Mouse (Mus musculus): ENCODE results near the gene Il31ra.

DNA sequence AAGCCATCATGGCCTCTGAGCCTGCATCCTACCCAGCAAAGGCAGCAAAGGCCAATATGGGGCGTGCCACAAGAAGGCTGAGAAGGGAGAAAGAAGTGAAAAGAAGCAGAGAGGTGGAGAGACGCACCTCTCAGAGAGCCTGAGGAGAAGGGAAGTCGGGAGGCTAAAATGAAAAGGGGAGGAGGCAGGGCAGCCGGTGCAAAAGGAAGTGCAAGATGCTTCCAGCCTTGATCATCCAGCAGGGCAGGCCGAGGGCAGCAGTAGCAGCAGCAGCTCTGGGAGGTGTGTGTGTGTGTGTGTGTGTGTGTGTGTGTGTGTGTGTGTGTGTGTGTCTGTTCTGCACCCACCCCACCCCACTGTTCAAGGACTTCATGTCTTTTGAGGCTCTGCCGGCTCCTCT is 71.9 kb downstream of the Il31ra start:
- TF ChIP-seq EP300 (IDR thresholded peaks at IDR 0.05; ENCODE audit: low read depth) (no peak), CTCF (IDR thresholded peaks at IDR 0.05; ENCODE audit: low read depth) (no peak)

Data from heart, postnatal 0 days (tissue).